Mouse (Mus musculus): ENCODE results near the gene Usp36. TPM values are rescaled to one million over a fixed set of nuclear protein-coding genes. Genes with fewer than 3 reads are reported as not detected.

The Usp36 gene
- total RNA-seq, 2 experiments from 2014 or later: 24.8 to 26.3 TPM

- intact Hi-C loops (cut with DNase I): no loop called here
- no peak for DNase-seq (ENCODE audit: low spot score in 2 of 2)
Measured at GRCm38 (mm10) chr11:118232314-118232831, 57.7 kb downstream of the Usp36 start.

GRCm38 (mm10) chr11:118229941-118230340, 60.1 kb downstream of the Usp36 start:
- intact Hi-C loops (cut with DNase I): no loop called here
- DNase-seq (ENCODE audit: low spot score in 2 of 2): no peak

- no peak for DNase-seq (ENCODE audit: low spot score in 2 of 2)
- intact Hi-C loops (cut with DNase I): no loop called here
Measured at GRCm38 (mm10) chr11:118227650-118228049, 62.4 kb downstream of the Usp36 start.

- no peak for DNase-seq (ENCODE audit: low spot score in 2 of 2)
- intact Hi-C loops (cut with DNase I): no loop called here
Measured at GRCm38 (mm10) chr11:118226850-118227249, 63.2 kb downstream of the Usp36 start.

- DNase-seq (ENCODE audit: low spot score in 2 of 2): no peak
- intact Hi-C loops (cut with DNase I): no loop called here
Measured at GRCm38 (mm10) chr11:118225862-118226261, 64.2 kb downstream of the Usp36 start.

- no peak for DNase-seq (ENCODE audit: low spot score in 2 of 2)
- intact Hi-C loops (cut with DNase I): no loop called here
Measured at GRCm38 (mm10) chr11:118225056-118225836, 64.8 kb downstream of the Usp36 start.

GRCm38 (mm10) chr11:118223416-118224067, 66.5 kb downstream of the Usp36 start:
- intact Hi-C loops (cut with DNase I): loop anchor here (5.0 kb wide), 1 partner anchor 121 kb away; no protein-coding TSS in a partner anchor
- DNase-seq (ENCODE audit: low spot score in 2 of 2): no peak

GRCm38 (mm10) chr11:118222917-118223316, 67.1 kb downstream of the Usp36 start:
- intact Hi-C loops (cut with DNase I): loop anchor here (5.0 kb wide), 1 partner anchor 121 kb away; no protein-coding TSS in a partner anchor
- DNase-seq (ENCODE audit: low spot score in 2 of 2): no peak

- intact Hi-C loops (cut with DNase I): loop anchor here (5.0 kb wide), 1 partner anchor 120 kb away; no protein-coding TSS in a partner anchor
- no peak for DNase-seq (ENCODE audit: low spot score in 2 of 2)
Measured at GRCm38 (mm10) chr11:118222351-118222885, 67.6 kb downstream of the Usp36 start.

- intact Hi-C loops (cut with DNase I): loop anchor here (5.0 kb wide), 1 partner anchor 118 kb away; no protein-coding TSS in a partner anchor
- peak; percentile 68 to 84 for DNase-seq (ENCODE audit: low spot score in 2 of 2)
Measured at GRCm38 (mm10) chr11:118220561-118221262, 69.3 kb downstream of the Usp36 start.

GRCm38 (mm10) chr11:118219066-118219465, 71.0 kb downstream of the Usp36 start:
- DNase-seq (ENCODE audit: low spot score in 2 of 2): no peak
- intact Hi-C loops (cut with DNase I): loop anchor here (5.0 to 10.0 kb wide), 2 partner anchors 137 to 344 kb away; partner anchors contain the start of gene Tha1

- intact Hi-C loops (cut with DNase I): loop anchor here (5.0 to 10.0 kb wide), 2 partner anchors 134 to 342 kb away; partner anchors contain the start of gene Tha1
Measured at GRCm38 (mm10) chr11:118216468-118216867, 73.6 kb downstream of the Usp36 start.

GRCm38 (mm10) chr11:118215928-118216458, 74.1 kb downstream of the Usp36 start:
- intact Hi-C loops (cut with DNase I): loop anchor here (5.0 to 10.0 kb wide), 2 partner anchors 134 to 341 kb away; partner anchors contain the start of gene Tha1
- no peak for DNase-seq (ENCODE audit: low spot score in 2 of 2)

More at GRCm38 (mm10) chr11:118216468-118216867, 73.6 kb downstream of the Usp36 start:
- DNase-seq (ENCODE audit: low spot score in 2 of 2): no peak

GRCm38 (mm10) chr11:118212636-118213112, 77.4 kb downstream of the Usp36 start:
- DNase-seq (ENCODE audit: low spot score in 2 of 2): no peak
- intact Hi-C loops (cut with DNase I): loop anchor here (10.0 kb wide), 1 partner anchor 338 kb away; the partner anchor contains the start of gene Tha1

GRCm38 (mm10) chr11:118211749-118212635, 78.1 kb downstream of the Usp36 start:
- intact Hi-C loops (cut with DNase I): loop anchor here (10.0 kb wide), 1 partner anchor 337 kb away; the partner anchor contains the start of gene Tha1
- peak; percentile 58 to 80 for DNase-seq (ENCODE audit: low spot score in 2 of 2)

GRCm38 (mm10) chr11:118210962-118211361, 79.1 kb downstream of the Usp36 start:
- intact Hi-C loops (cut with DNase I): loop anchor here (10.0 kb wide), 1 partner anchor 336 kb away; the partner anchor contains the start of gene Tha1

GRCm38 (mm10) chr11:118210116-118210515, 79.9 kb downstream of the Usp36 start:
- intact Hi-C loops (cut with DNase I): loop anchor here (10.0 kb wide), 1 partner anchor 335 kb away; the partner anchor contains the start of gene Tha1
- peak; percentile 60 to 74 for DNase-seq (ENCODE audit: low spot score in 2 of 2)

More at GRCm38 (mm10) chr11:118210962-118211361, 79.1 kb downstream of the Usp36 start:
- DNase-seq (ENCODE audit: low spot score in 2 of 2): no peak

All from left cerebral cortex, postnatal 14 days (tissue).